Mouse (Mus musculus) intestine, embryonic 15.5 days (tissue): ENCODE measurements around the gene Xndc1. TPM values are rescaled to one million over a fixed set of nuclear protein-coding genes. Genes with fewer than 3 reads are reported as not detected.

Source experiments
- ATAC-seq: fragments of 200-750 bp; cut with Nextera tagmentation; 2 replicates; pipeline ENCODE4 v1.8.0; 2017; ENCODE audit warnings: moderate TSS enrichment, moderate library complexity
- H3K27ac ChIP-seq: fragments of 300-500 bp; sonication (generic); 2 replicates; pipeline ENCODE4 v1.5.1; 2015; ENCODE audit warnings: mild to moderate bottlenecking, inconsistent platforms
- H3K27me3 ChIP-seq: fragments of 300-500 bp; sonication (generic); replicated peaks from 2 replicates; pipeline ENCODE4 v1.6.1; 2015; ENCODE audit warnings: inconsistent platforms
- H3K36me3 ChIP-seq: fragments of 300-500 bp; sonication (generic); 2 replicates; pipeline ENCODE4 v1.6.1; 2015; ENCODE audit warnings: inconsistent platforms
- H3K4me1 ChIP-seq: fragments of 300-500 bp; sonication (generic); replicated peaks from 2 replicates; pipeline ENCODE4 v1.6.1; 2015; ENCODE audit warnings: inconsistent platforms
- H3K4me2 ChIP-seq: fragments of 300-500 bp; sonication (generic); replicated peaks from 2 replicates; pipeline ENCODE4 v1.6.1; 2015; ENCODE audit warnings: mild to moderate bottlenecking, inconsistent platforms
- H3K4me3 ChIP-seq: fragments of 300-500 bp; sonication (generic); replicated peaks from 2 replicates; pipeline ENCODE4 v1.5.1; 2015; ENCODE audit warnings: inconsistent platforms
- H3K9ac ChIP-seq: fragments of 300-500 bp; sonication (generic); 2 replicates; pipeline ENCODE4 v1.6.1; 2015; ENCODE audit warnings: inconsistent platforms
- H3K9me3 ChIP-seq: fragments of 300-500 bp; sonication (generic); 2 replicates; pipeline ENCODE4 v1.6.1; 2016; ENCODE audit warnings: inconsistent platforms
- WGBS: fragments of 180-500 bp; shearing (Covaris S2); methylation state at CpG from one replicate; pipeline ENCODE4 v1.1.7; 2015; 5-methylcytosine and 5-hydroxymethylcytosine counted together
- polyA plus RNA-seq: library from polyadenylated mRNA; unstranded; fragments of >200 nt; fragmentation: Nextera tagmentation; extraction: Ambion mirVana; gene quantifications from 2 replicates; pipeline ENCODE4 v1.2.1, GENCODE M21; 2015

Gene Xndc1
- polyA plus RNA-seq, 1 experiment from 2014 or later: 22.9 TPM

GRCm38 (mm10) chr7:102109746-102110145 lies 44.4 kb downstream of the Xndc1 start:
- H3K4me3 ChIP-seq: no peak overlapping the region
- no peaks in the 10 kb centered on the region for H3K27me3 ChIP-seq
- no peaks in the 10 kb centered on the region for H3K9me3 ChIP-seq
- H3K4me1 ChIP-seq: peaks cover 9% of the 10 kb centered on the region; the same call in 1 of the 2 replicates
- H3K27ac ChIP-seq: no peak overlapping the region
- ATAC-seq: no peak
- H3K36me3 ChIP-seq: no peaks in the 10 kb centered on the region
- 87% methylated on average over 4 of the region's 4 CpGs for WGBS
- H3K4me2 ChIP-seq: no peak overlapping the region
- no peak overlapping the region for H3K9ac ChIP-seq

- 76% methylated on average over 45 of the region's 45 CpGs for WGBS
- Histone ChIP-seq H3K27me3 (no peaks in the 10 kb centered on the region), H3K9me3 (no peaks in the 10 kb centered on the region), H3K27ac (no peak overlapping the region), H3K9ac (no peak overlapping the region), H3K4me1 (no peaks in the 10 kb centered on the region), H3K36me3 (no peaks in the 10 kb centered on the region), H3K4me2 (0 out of 2 replicates have a peak overlapping the region, but pooled peaks have one; percentile 14), H3K4me3 (no peak overlapping the region)
- peak; percentile 63 for ATAC-seq
These were observed 47.9 kb downstream of the Xndc1 start for GRCm38 (mm10) chr7:102113151-102113729.

GRCm38 (mm10) chr7:102116579-102117331 lies 51.4 kb downstream of the Xndc1 start, which contains the start of gene Chrna10:
TSS of gene Chrna10 (minus strand) at chr7:102116828.
- WGBS: 46% methylated on average over 7 of the region's 7 CpGs
- H3K27ac ChIP-seq: no peak within 1 kb of the TSS
- H3K36me3 ChIP-seq: peaks cover 15% of the 10 kb centered on the region; the same call in 1 of the 2 replicates
- H3K9ac ChIP-seq: no peak within 1 kb of the TSS
- H3K9me3 ChIP-seq: no peaks in the 10 kb centered on the region
- H3K4me3 ChIP-seq: no peak within 1 kb of the TSS
- ATAC-seq: no peak
- no peaks in the 10 kb centered on the region for H3K4me1 ChIP-seq
- H3K27me3 ChIP-seq: no peaks in the 10 kb centered on the region
- H3K4me2 ChIP-seq: no peak within 1 kb of the TSS

- Histone ChIP-seq H3K4me1 (no peaks in the 10 kb centered on the region), H3K36me3 (peaks cover 20% of the 10 kb centered on the region; the same call in 1 of the 2 replicates), H3K27ac (no peak overlapping the region), H3K4me3 (no peak overlapping the region), H3K9me3 (no peaks in the 10 kb centered on the region), H3K9ac (no peak overlapping the region), H3K27me3 (no peaks in the 10 kb centered on the region), H3K4me2 (no peak overlapping the region)
- ATAC-seq: no peak
- 71% methylated on average over 6 of the region's 6 CpGs for WGBS
These were observed 52.1 kb downstream of the Xndc1 start for GRCm38 (mm10) chr7:102117382-102117781.

- H3K27ac ChIP-seq: no peak overlapping the region
- H3K36me3 ChIP-seq: peaks cover 47% of the 10 kb centered on the region
- H3K9me3 ChIP-seq: no peaks in the 10 kb centered on the region
- WGBS: 94% methylated on average over 10 of the region's 10 CpGs
- no peak overlapping the region for H3K4me2 ChIP-seq
- H3K27me3 ChIP-seq: no peaks in the 10 kb centered on the region
- no peaks in the 10 kb centered on the region for H3K4me1 ChIP-seq
- H3K4me3 ChIP-seq: no peak overlapping the region
- no peak overlapping the region for H3K9ac ChIP-seq
- no peak for ATAC-seq
These were observed 55.0 kb downstream of the Xndc1 start for GRCm38 (mm10) chr7:102120326-102120725.

GRCm38 (mm10) chr7:102132395-102132794 lies 67.1 kb downstream of the Xndc1 start:
- ATAC-seq: no peak
- H3K27me3 ChIP-seq: no peaks in the 10 kb centered on the region
- H3K27ac ChIP-seq: no peak overlapping the region
- no peak overlapping the region for H3K9ac ChIP-seq
- H3K4me3 ChIP-seq: no peak overlapping the region
- H3K4me1 ChIP-seq: no peaks in the 10 kb centered on the region
- 79% methylated on average over 4 of the region's 4 CpGs for WGBS
- H3K36me3 ChIP-seq: peaks cover 25% of the 10 kb centered on the region
- H3K9me3 ChIP-seq: no peaks in the 10 kb centered on the region
- H3K4me2 ChIP-seq: no peak overlapping the region

Other genes starting within 250 kb of the Xndc1 start
- 3.4 and 4.2 TPM in 2 replicates for gene Phox2a, start 247.2 kb upstream of the Xndc1 start, polyA plus RNA-seq
- 34.9 and 35.4 TPM in 2 replicates for gene Inppl1, start 227.3 kb upstream of the Xndc1 start, polyA plus RNA-seq
- 2.3 and 2.9 TPM in 2 replicates for gene Folr2, start 208.3 kb upstream of the Xndc1 start, polyA plus RNA-seq
- gene Anapc15, start 201.8 kb upstream of the Xndc1 start, polyA plus RNA-seq: 71.5 and 74.7 TPM in 2 replicates
- gene Folr1, start 194.7 kb upstream of the Xndc1 start, polyA plus RNA-seq: 121 and 149 TPM in 2 replicates
- 184 and 199 TPM in 2 replicates for gene Lamtor1, start 159.6 kb upstream of the Xndc1 start, polyA plus RNA-seq
- 0.29 and 0.38 TPM in 2 replicates for gene Tomt, start 159.2 kb upstream of the Xndc1 start, polyA plus RNA-seq
- 6.7 and 9.2 TPM in 2 replicates for gene Lrrc51, start 131.6 kb upstream of the Xndc1 start, polyA plus RNA-seq
- 54.6 and 55.5 TPM in 2 replicates for gene Numa1, start 131.4 kb upstream of the Xndc1 start, polyA plus RNA-seq
- gene Il18bp, start 46.8 kb upstream of the Xndc1 start, polyA plus RNA-seq: 2.3 and 2.8 TPM in 2 replicates
- 28.0 and 30.3 TPM in 2 replicates for gene Rnf121, start within 50 bp of the Xndc1 start, polyA plus RNA-seq
- 0.75 and 1.0 TPM in 2 replicates for gene Xntrpc, start 202 bp downstream of the Xndc1 start, polyA plus RNA-seq
- not detected in 2 replicates for gene Trpc2, start 17.6 kb downstream of the Xndc1 start, polyA plus RNA-seq
- gene Art1, start 36.2 kb downstream of the Xndc1 start, polyA plus RNA-seq: 0.34 and 0.59 TPM in 2 replicates
- gene Art5, start 44.0 kb downstream of the Xndc1 start, polyA plus RNA-seq: 0.32 and 0.68 TPM in 2 replicates
- 0.06 TPM in 1 of 2 replicates, not detected in the other for gene Chrna10, start 51.3 kb downstream of the Xndc1 start, polyA plus RNA-seq
- gene Nup98, start 144.7 kb downstream of the Xndc1 start, polyA plus RNA-seq: 31.4 and 33.4 TPM in 2 replicates
- gene Pgap2, start 144.7 kb downstream of the Xndc1 start, polyA plus RNA-seq: 98.9 and 109 TPM in 2 replicates
- gene Rhog, start 190.5 kb downstream of the Xndc1 start, polyA plus RNA-seq: 60.2 and 62.1 TPM in 2 replicates
- 20.1 TPM in 2 replicates for gene Stim1, start 202.3 kb downstream of the Xndc1 start, polyA plus RNA-seq